10 mouse cellular contexts compared by ENCODE assay signal in genomic region chr5:92461321-92461720, GRCm38 (mm10). TPM values are rescaled to one million over a fixed set of nuclear protein-coding genes. Genes with fewer than 3 reads are reported as not detected.
DNase-seq lines count a peak whose midpoint lies in the region; ATAC-seq lines count a peak whose summit lies in the region.
"Had no signal": no experiment of that assay in that cellular context is flagged by ENCODE, and none has a peak within 500 bp of the region (broad histone marks: within the 10 kb centered on the region; RNA-seq: fewer than 3 reads in every experiment).

No protein-coding gene starts in this region.

- H3K4me3 ChIP-seq in intestine, embryonic 14.5 days (ENCODE audit: low read depth, low read length): no peak overlapping the region
- H3K4me3 ChIP-seq in intestine, embryonic 15.5 days (replicated peaks): no peak overlapping the region
- H3K4me3 ChIP-seq: embryonic facial prominence, embryonic 12.5 days; myocyte had no signal

- no peaks in the 10 kb centered on the region for H3K9me3 ChIP-seq in intestine, embryonic 14.5 days (ENCODE audit: control insufficient read depth, low read length)
- no peaks in the 10 kb centered on the region for H3K9me3 ChIP-seq in intestine, embryonic 15.5 days
- H3K9me3 ChIP-seq: embryonic facial prominence, embryonic 12.5 days had no signal

- 29% methylated on average over 5 of the region's 5 CpGs for WGBS in intestine, embryonic 14.5 days
- WGBS in intestine, embryonic 15.5 days: 29% methylated on average over 5 of the region's 5 CpGs

- H3K9ac ChIP-seq in intestine, embryonic 14.5 days (ENCODE audit: low read length): no peak overlapping the region
- H3K9ac ChIP-seq in intestine, embryonic 15.5 days: no peak overlapping the region
- H3K9ac ChIP-seq: embryonic facial prominence, embryonic 12.5 days had no signal

- no peak for ATAC-seq in intestine, embryonic 14.5 days (replicated peaks; ENCODE audit: low FRiP score, low TSS enrichment, low read depth)
- no peak for ATAC-seq in intestine, embryonic 15.5 days

- H3K4me2 ChIP-seq in intestine, embryonic 14.5 days (ENCODE audit: low read length): no peak overlapping the region
- no peak overlapping the region for H3K4me2 ChIP-seq in intestine, embryonic 15.5 days (replicated peaks)
- H3K4me2 ChIP-seq: embryonic facial prominence, embryonic 12.5 days had no signal

- peak; percentile 75 for DNase-seq in intestine, embryonic 14.5 days (ENCODE audit: low spot score)
- peak; percentile 50 to 69 for DNase-seq in adrenal gland, adult 18-20 months (ENCODE audit: low spot score in 2 of 2)
- peak; percentile 37 for DNase-seq in embryo, embryonic 11.5 days (ENCODE audit: low read depth, low spot score)
- DNase-seq in induced T-regulatory cell, adult 2 months (ENCODE audit: low read depth): peak; percentile 71
- peak; percentile 18 to 41 for DNase-seq in left cerebral cortex, postnatal 36 days (ENCODE audit: low spot score in 2 of 2)
- peak; percentile 37 for DNase-seq in ovary, adult 18-20 months (ENCODE audit: low spot score)
- peak; percentile 79 for DNase-seq in thymus, postnatal 0 days (ENCODE audit: low spot score)

- peaks cover 18% of the 10 kb centered on the region; the same call in 1 of the 2 replicates for H3K36me3 ChIP-seq in intestine, embryonic 14.5 days (ENCODE audit: control insufficient read depth, insufficient read depth, low read length)
- H3K36me3 ChIP-seq in intestine, embryonic 15.5 days: no peaks in the 10 kb centered on the region
- H3K36me3 ChIP-seq: embryonic facial prominence, embryonic 12.5 days had no signal

- intact Hi-C loops in left cerebral cortex, postnatal 36 days (cut with DNase I): loop anchor here (2.0 kb wide), 1 partner anchor 45 kb away; the partner anchor contains the start of gene Scarb2

- no peaks in the 10 kb centered on the region for H3K4me1 ChIP-seq in intestine, embryonic 14.5 days (replicated peaks; ENCODE audit: control insufficient read depth, insufficient read depth, low read length)
- H3K4me1 ChIP-seq in intestine, embryonic 15.5 days (replicated peaks): no peaks in the 10 kb centered on the region
- H3K4me1 ChIP-seq: embryonic facial prominence, embryonic 12.5 days had no signal

- H3K27me3 ChIP-seq in intestine, embryonic 14.5 days (replicated peaks; ENCODE audit: control insufficient read depth, insufficient read depth, low read length): no peaks in the 10 kb centered on the region
- no peaks in the 10 kb centered on the region for H3K27me3 ChIP-seq in intestine, embryonic 15.5 days (replicated peaks)
- H3K27me3 ChIP-seq: embryonic facial prominence, embryonic 12.5 days had no signal

- no peak overlapping the region for H3K27ac ChIP-seq in intestine, embryonic 14.5 days (ENCODE audit: low read depth)
- no peak overlapping the region for H3K27ac ChIP-seq in intestine, embryonic 15.5 days
- H3K27ac ChIP-seq: embryonic facial prominence, embryonic 12.5 days had no signal

RNA-seq across cellular contexts. Expression of gene Nup54, which starts 26.3 kb away (rescaled TPM):
- polyA plus RNA-seq in intestine, embryonic 14.5 days (2014; fragmentation: Nextera tagmentation; extraction: Ambion mirVana): 57.2 and 62.6 TPM in 2 replicates
- polyA plus RNA-seq in intestine, embryonic 15.5 days (2015; fragmentation: Nextera tagmentation; extraction: Ambion mirVana): 51.1 and 55.5 TPM in 2 replicates
- total RNA-seq in adrenal gland, adult 18-20 months (2021): 10 to 100 TPM; 28.6 to 33.6 TPM
- 10 to 100 TPM; 25.3 to 28.5 TPM for total RNA-seq in left cerebral cortex, postnatal 36 days (2021)
- polyA plus RNA-seq in thymus, postnatal 0 days (2015; fragmentation: Nextera tagmentation; extraction: Ambion mirVana): 44.2 and 44.6 TPM in 2 replicates

RNA-seq across cellular contexts. Expression of gene Scarb2, which starts 45.3 kb away (rescaled TPM):
- polyA plus RNA-seq in intestine, embryonic 14.5 days (2014; fragmentation: Nextera tagmentation; extraction: Ambion mirVana): 11.1 and 11.8 TPM in 2 replicates
- 12.4 and 13.1 TPM in 2 replicates for polyA plus RNA-seq in intestine, embryonic 15.5 days (2015; fragmentation: Nextera tagmentation; extraction: Ambion mirVana)
- 10 to 100 TPM; 67.1 to 70.2 TPM for total RNA-seq in adrenal gland, adult 18-20 months (2021)
- total RNA-seq in left cerebral cortex, postnatal 36 days (2021): 10 to 100 TPM; 80.5 to 87.8 TPM
- polyA plus RNA-seq in thymus, postnatal 0 days (2015; fragmentation: Nextera tagmentation; extraction: Ambion mirVana): 29.2 and 31.2 TPM in 2 replicates
